Mouse (Mus musculus): ENCODE results near the gene Ubr2. TPM values are rescaled to one million over a fixed set of nuclear protein-coding genes. Genes with fewer than 3 reads are reported as not detected.

Gene Ubr2
- total RNA-seq, 2 experiments from 2014 or later = 49.8 to 52.2 TPM

DNA sequence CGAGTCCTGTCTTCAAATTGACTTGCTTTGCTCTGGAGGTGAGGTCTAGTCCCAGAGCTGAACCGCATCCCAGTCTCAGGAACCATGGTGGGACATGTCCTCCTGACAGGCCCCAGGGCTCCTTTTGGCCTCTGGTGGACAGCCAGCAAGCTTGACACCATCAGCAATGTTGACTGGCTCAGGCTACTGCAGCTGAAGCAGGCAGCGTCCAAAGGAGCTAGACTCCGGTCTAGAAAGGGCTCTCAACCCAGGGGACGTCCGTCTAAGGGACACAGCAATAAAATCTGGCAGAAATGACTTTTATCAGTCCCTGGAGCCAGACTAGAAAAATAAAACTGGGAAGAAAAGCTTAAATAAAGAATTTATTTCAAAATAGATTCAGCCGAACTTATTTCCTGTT, 80.5 kb downstream of the Ubr2 start:
- DNase-seq (ENCODE audit: low spot score in 2 of 2) = no peak

DNA sequence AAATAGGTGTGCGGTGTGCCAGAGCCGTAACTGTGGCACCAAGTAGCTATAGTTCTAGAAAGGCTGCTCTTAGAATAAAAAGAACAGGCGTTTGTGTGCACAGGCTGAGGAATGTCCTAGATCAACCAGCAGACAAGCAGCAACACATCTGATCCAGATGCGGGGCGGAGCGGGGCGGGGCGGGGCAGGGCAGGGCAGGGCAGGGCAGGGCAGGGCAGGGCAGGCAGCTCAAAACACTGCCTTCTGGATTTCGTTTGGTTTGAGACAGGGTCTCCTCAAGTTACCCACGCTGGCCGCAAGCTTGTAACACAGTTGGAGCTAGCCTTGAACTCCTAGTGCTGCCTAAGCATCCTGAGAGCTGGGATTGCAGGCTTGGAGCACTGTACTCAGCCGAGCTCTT, 81.1 kb downstream of the Ubr2 start:
- DNase-seq (ENCODE audit: low spot score in 2 of 2) = no peak

GRCm38 (mm10) chr17:46927781-46928180, 82.6 kb downstream of the Ubr2 start:
- no peak for DNase-seq (ENCODE audit: low spot score in 2 of 2)

DNA sequence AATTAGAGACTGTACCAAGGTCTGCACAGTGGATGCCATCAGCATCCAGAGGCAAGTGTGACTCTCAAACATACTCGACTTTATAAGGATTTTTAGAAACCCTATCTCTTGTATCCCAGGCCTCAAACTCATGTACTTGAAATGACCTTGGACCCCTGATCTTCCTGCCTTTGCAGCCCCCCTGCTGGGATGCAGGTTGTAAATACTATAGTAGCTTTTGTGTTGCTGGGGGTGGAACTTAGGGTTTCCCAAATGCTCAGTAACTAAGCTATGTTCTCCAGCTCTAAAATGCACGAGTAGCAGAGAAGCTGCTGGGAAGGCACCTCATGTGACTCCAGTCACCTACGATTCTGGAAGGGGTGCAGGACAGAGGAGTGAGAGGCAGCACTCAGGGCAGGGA, 83.4 kb downstream of the Ubr2 start:
- no peak for DNase-seq (ENCODE audit: low spot score in 2 of 2)

DNA sequence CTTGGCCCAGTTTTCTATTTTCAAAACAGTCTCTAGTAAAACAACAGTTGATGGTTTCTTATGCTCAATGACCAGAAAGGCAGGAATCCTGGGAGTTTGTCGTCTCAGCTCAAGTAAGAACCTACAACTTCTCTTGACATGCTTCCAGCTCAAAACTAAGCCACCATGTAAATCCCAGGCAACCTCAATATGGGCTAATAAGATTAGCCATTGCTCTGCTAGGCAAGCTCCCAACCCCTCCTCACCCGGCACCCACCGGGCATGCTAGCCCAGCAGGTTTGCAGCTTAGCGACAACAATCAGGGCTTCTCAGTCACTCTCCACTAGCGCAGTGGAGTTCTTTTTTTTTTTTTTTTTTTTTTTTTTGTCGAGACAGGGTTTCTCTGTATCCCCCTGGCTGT, 84.2 kb downstream of the Ubr2 start:
- DNase-seq (ENCODE audit: low spot score in 2 of 2) = no peak

DNA sequence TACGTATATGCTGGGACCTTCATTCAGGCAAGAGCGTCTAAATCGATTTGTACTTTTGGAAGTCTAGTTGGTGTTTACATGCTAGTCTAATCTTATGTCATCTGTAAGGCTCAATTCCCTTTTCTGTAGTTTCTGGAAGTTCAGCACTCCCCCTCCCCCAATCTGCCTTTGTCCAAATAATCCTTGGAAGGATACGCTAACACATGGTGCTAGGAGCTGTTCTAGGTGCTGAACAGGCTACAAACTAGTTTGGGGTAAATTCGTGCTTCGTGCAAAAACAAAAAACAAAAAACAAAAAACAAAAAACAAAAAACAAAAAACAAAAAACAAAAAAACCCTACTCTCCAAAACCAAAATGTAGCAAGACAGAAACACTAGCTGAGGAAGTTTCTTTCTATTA, 89.5 kb downstream of the Ubr2 start:
- DNase-seq (ENCODE audit: low spot score in 2 of 2) = no peak

GRCm38 (mm10) chr17:46918951-46919350, 91.4 kb downstream of the Ubr2 start:
- no peak for DNase-seq (ENCODE audit: low spot score in 2 of 2)

- DNase-seq (ENCODE audit: low spot score in 2 of 2) = no peak
Observed at GRCm38 (mm10) chr17:46915129-46915528, 95.2 kb downstream of the Ubr2 start.

- no peak for DNase-seq (ENCODE audit: low spot score in 2 of 2)
Observed at GRCm38 (mm10) chr17:46912331-46912730, 98.0 kb downstream of the Ubr2 start.

DNA sequence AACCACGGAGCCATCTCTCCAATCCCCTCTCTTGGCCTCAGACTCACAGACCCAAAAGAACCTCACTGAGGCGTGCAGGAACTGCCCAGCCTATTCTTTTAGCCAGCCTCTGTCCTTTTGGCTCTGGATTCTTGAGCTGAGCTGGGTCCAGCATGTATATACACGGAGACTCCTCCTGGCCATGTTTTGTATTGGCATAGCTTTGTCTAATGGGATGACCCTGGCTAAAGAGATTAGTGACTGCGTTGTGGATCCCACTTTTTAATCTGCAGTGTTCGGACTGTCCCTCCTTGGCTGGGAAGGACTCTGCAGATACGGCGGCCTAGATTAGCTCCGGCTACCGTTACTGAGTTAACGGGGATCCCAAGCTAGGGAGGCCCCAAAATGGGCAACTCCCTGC, 100.2 kb downstream of the Ubr2 start, which contains the start of gene Prph2:
Prph2 (plus strand) TSS at position 274 of the 400 bp plus-strand sequence.
- no peak for DNase-seq (ENCODE audit: low spot score in 2 of 2)

- DNase-seq (ENCODE audit: low spot score in 2 of 2) = peak; percentile 77 to 79
Observed at GRCm38 (mm10) chr17:46903876-46904490, 106.4 kb downstream of the Ubr2 start.

DNA sequence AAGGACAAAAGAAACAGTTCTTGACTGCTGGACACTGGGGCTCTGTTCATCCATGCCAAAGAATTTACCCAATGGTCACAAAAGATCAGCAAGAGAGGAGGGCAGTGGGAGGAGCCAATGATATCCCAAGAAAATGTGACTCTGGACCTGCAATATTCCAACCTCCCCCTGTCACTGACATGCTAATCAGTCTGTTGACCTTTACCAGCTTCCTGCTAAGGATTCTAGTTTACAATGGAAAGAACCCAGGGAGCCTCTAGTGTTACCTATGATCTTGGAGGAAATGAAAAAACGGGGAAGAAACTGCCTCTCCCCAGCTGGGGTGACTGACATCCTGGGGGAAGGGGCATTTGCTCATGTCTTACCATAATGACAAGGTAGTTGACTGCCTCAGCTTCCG, 109.4 kb downstream of the Ubr2 start:
- no peak for DNase-seq (ENCODE audit: low spot score in 2 of 2)

DNA sequence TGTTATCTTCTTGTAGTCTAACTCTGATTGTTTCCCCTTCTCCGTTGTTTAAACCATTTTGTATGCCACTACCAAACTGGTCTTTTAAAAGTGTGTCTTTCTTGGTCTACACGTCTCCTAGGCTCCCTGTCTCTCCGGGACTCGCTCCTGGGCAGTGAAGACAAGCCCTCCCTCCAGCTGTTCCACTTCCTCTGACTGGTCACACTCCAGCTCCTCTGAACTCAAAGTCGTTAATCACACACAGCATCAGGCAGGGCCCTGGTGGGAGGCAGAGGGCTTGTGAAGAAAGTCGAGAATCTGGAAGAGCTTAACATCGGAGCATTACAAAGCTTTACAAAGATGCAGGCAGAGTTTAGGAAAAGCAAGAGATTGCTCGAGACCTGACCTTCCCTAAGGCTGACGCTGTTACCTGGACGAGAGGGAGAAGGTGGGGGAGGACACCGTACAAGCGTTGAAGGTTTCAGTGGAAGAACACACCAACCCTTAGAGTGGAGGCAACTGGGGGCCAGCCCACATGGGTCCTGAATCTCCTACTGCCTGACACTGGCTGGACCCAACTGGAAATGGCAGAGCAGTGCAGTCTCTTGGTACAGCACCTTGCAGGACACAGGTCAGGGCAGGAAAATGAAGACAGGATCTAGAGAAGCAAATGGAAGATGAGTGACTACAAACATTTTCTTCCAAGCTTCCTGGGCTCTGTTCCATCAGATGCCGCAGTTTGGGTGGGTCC, 113.0 kb downstream of the Ubr2 start:
- no peak for DNase-seq (ENCODE audit: low spot score in 2 of 2)

- no peak for DNase-seq (ENCODE audit: low spot score in 2 of 2)
Observed at GRCm38 (mm10) chr17:46895426-46895825, 114.9 kb downstream of the Ubr2 start.

DNA sequence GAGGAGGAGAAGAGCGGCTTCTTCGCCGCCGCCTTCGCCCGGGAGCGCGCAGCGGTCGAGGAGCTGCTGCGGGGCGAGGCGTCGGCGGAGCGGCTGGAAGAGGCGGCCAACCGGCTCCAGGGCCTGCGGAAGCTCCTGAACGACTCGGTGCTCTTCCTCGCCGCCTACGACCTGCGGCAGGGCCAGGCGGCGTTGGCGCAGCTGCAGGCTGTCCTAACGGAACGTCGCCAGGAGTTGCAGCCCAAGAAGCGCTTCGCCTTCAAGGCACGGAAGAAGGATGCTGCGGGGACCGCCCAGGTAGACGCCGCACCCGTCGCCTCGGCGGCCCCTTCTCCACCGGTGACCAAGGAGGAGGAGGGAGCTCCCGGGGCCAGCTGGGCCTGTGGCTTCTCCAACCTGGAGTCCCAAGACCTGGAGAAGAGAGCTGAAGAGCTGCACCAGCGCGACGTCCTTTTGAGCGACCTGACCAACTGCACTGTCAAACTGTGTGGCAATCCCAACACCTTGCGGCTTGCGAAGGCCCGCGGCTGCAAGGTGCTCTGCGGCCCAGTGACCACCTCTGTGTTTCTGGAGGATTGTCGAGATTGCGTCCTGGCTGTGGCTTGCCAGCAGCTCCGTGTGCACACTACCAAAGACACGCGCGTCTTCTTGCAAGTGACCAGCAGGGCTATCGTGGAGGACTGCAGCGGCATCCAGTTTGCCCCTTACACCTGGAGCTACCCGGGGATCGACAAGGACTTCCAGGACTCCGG, 119.3 kb downstream of the Ubr2 start:
- peak; percentile 37 to 57 for DNase-seq (ENCODE audit: low spot score in 2 of 2)

DNA sequence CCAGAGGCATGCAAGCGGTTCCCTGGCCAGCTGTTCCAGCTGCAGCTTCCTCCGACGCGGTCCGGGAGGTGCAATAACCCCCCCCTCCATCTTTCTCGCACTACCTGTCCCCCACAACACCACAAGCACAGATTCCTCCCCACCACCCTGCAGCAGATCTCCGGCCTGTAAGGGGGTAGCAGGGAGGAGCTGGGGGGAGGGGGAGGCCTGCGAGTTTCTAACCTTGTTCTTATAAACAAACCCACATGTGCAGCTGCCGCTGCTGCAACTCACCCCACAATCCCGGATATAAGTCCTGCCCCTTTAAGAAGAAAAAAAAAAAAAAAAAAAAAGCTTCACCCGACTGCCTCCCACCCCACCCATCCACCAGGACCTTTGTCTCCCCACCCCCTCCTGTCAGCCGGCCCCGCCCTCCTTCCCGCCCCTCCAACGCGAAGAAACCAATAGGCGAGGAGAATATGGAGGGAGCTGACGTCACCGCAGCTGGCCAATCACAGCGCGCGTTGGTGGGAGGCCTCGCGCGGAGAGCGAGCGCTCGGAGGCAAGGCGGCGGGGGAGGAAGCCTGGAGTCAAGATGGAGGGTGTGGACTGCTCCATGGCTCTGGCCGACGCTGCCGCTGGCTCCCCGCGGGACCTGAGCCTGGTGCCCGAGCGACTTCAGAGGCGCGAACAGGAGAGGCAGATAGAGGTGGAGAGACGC, 120.1 kb downstream of the Ubr2 start, which contains the start of gene Tbcc:
Tbcc (plus strand) TSS at position 569 of the 700 bp plus-strand sequence.
- peak; percentile 95 to 97 for DNase-seq (ENCODE audit: low spot score in 2 of 2)

DNA sequence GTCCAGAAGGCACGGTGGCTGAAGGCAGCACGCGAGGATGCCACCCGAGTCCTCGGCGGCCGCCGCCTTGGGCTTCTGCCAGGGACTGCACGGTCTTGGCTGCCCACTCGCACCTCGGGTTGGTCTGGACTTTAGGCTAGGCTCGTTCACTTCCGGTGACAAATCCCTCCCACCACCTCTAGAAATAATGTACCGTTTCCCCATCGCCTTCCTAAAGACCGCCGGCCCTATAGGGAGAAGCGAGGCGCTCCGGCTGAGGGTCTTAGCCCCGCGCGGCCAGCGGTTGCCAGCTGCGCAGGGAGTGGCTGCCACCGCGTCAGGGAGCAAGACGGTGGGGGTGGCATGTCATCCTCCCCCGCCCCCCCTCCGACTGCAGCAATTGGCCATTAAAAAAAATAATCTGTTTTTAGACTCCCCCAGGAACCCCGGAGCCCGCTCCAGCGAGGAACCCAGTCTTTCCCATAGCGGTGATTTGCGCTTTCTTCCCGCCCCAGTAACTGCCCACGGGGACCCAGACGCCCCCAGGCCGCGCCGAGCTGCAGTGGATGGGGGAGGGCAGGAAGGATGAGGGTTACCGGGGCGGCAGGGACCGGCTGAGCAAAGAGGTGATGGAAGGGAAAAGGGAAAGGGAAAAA, 120.8 kb downstream of the Ubr2 start:
- peak; percentile 70 to 79 for DNase-seq (ENCODE audit: low spot score in 2 of 2)

DNA sequence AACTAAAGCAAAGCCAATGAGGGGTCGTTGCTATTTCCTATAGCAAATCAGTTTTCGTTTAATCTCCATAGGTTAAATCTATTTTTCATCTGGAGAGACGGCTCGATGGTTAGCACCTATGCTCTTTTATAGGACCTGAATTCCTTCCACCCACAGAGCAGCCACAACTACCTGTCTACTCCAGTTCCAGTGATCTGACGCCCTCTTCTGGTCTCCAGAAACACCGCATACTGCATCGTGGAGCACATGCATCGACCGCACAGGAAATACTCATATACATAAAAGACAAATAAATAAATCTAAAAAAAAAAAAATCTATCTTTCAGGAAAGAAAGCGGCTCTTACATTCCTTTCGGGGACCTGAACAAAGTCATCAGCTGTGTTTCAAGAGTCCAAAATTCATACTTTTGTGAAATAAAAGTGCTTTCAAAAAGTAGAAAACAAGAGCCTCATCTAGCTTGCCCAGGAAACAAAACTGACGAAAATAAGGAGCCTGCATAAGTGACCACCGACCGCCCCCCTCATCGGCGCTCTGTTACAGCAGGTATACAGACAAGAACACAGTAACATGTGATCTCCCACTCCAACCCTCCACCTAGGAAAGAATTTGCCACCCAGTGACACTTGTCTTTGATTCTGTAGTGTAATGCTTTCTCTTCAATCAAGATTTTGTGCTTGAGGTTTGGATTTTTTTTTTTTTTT, 121.7 kb downstream of the Ubr2 start:
- peak; percentile 36 to 62 for DNase-seq (ENCODE audit: low spot score in 2 of 2)

DNA sequence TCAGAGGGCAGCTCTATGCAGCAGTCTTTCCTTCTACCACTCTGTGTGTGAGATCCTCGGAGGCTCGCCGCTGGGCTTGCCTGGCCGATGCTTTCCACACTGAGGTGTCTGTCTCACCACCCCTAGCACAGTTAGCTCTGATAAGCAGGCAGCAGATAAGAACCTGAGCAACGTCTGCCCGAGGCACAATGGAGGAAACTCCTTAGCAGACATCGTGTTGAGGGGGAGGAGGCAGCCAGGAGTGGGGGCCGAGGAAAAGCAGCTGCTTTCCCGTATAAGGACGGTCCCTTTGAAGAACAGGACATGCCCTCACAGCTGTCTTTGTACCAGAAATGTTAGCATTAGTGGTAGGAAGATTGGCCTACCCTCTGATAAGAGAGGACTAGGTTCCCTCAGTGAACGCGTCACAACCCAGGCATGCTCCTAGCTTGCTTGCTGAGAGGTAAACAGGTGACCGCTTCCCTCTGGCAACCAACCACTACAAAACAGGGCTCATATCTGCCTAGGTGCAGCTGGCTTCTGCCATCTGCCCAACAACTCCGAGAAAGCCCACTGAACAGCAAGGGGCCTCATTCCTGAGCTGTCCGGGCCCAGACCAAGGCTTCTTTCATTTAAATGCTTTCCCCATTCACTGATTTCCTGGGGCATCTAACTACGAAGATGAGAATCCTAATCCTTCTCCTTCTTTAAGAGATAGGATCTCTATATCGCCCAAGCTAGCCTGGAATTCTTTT, 124.3 kb downstream of the Ubr2 start:
- DNase-seq (ENCODE audit: low spot score in 2 of 2) = no peak

Measured in layer of hippocampus, postnatal 10 days (tissue).